In the genomic region with DNA sequence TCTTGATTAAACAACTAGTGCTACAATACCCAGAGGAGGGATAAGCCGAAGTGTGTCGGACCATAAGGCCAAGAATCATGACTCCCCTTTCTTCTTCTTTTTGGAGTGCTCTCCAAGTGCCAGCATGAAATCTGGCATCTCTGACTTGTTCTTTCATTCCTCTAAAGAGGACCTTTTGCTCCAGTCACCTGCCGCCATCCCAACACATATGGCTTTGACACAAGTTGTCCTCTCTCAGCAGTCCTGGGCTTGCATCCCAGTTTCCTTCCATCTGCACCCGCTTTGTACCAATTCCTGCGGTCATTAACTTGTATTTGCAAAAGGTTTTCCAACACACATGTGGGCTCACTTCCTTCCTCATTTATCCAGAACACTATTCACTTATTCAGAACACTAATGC, we compare ENCODE assay signal across 18 mouse cellular contexts.
A peak's percentile ranks its signal among the peaks of the same experiment; 100 is the strongest.
DNase-seq lines count a peak whose midpoint lies in the region; TF ChIP-seq lines count a peak whose summit lies in the region.
"Had no signal": no experiment of that assay in that cellular context is flagged by ENCODE, and none has a peak within 500 bp of the region (broad histone marks: within the 10 kb centered on the region; RNA-seq: fewer than 3 reads in every experiment).

No protein-coding gene starts in this region.

- TF ChIP-seq POLR2A in cerebellum, adult 2 months (IDR thresholded peaks at IDR 0.05; ENCODE audit: borderline replicate concordance, insufficient read depth, low read length) = no peak
- no peak for TF ChIP-seq POLR2A in brain, embryonic 14.5 days (IDR thresholded peaks at IDR 0.05; ENCODE audit: borderline replicate concordance, extremely low read depth, insufficient read depth, insufficient read length, poor library complexity, severe bottlenecking)

- TF ChIP-seq CTCF in cerebellum, adult 2 months (IDR thresholded peaks at IDR 0.05; ENCODE audit: borderline replicate concordance, insufficient read depth, low read depth, low read length) = no peak
- no peak for TF ChIP-seq CTCF in layer of hippocampus, adult 2 months (conservative IDR thresholded peaks at IDR 0.05)
- no peak for TF ChIP-seq CTCF in brain, embryonic 14.5 days (IDR thresholded peaks at IDR 0.05; ENCODE audit: borderline replicate concordance, extremely low read depth, insufficient read depth, insufficient read length)

- no peak overlapping the region for H3K4me3 ChIP-seq in cerebellum, adult 2 months (replicated peaks; ENCODE audit: insufficient read depth, low read depth, low read length)
- H3K4me3 ChIP-seq in layer of hippocampus, adult 2 months = no peak overlapping the region
- H3K4me3 ChIP-seq: embryonic facial prominence, embryonic 15.5 days; erythroblast, embryonic 14.5 days; forebrain, embryonic 10.5 days; heart, embryonic 13.5 days; hindbrain, embryonic 13.5 days had no signal

- H3K4me1 ChIP-seq in cerebellum, adult 2 months (ENCODE audit: control insufficient read depth, insufficient read depth, low read length) = no peaks in the 10 kb centered on the region; the same call in 1 of the 2 replicates
- H3K4me1 ChIP-seq: embryonic facial prominence, embryonic 15.5 days; forebrain, embryonic 10.5 days; heart, embryonic 13.5 days had no signal

- 8% methylated on average over 5 of the region's 5 CpGs for WGBS in cerebellum, adult 2 months

- H3K27me3 ChIP-seq in cerebellum, adult 2 months (ENCODE audit: control insufficient read depth, insufficient read depth, low read length) = no peaks in the 10 kb centered on the region
- H3K27me3 ChIP-seq: embryonic facial prominence, embryonic 15.5 days; heart, embryonic 13.5 days; hindbrain, embryonic 13.5 days had no signal

- DNase-seq in cerebellum, adult 2 months = peak; percentile 27 to 53
- DNase-seq in cerebellum, adult 8-10 months = no peak
- DNase-seq in layer of hippocampus, adult 2 months (ENCODE audit: low spot score in 2 of 2) = peak in 1 of 2 experiments; percentile 42
- DNase-seq in layer of hippocampus, adult 9-10 months (ENCODE audit: low spot score) = no peak
- DNase-seq in brain, embryonic 14.5 days (ENCODE audit: low read depth) = peak; percentile 14
- peak; percentile 40 to 64 for DNase-seq in cerebellum, postnatal 14 days
- no peak for DNase-seq in retina, postnatal 1 day
- no peak for DNase-seq in lung, postnatal 25 days (ENCODE audit: low spot score)
- DNase-seq: adrenal gland, postnatal 10 days; embryo, embryonic 11 days; gastrocnemius, postnatal 36 days; heart, adult 11 months; heart, postnatal 36 days had no signal

- H3K27ac ChIP-seq in cerebellum, adult 2 months (ENCODE audit: insufficient read depth, low read length) = no peak overlapping the region
- H3K27ac ChIP-seq in layer of hippocampus, adult 2 months = peak overlapping the region; percentile 77
- H3K27ac ChIP-seq: embryonic facial prominence, embryonic 15.5 days; forebrain, embryonic 10.5 days; heart, embryonic 13.5 days; hindbrain, embryonic 13.5 days had no signal

Comparison
In these comparisons a context has a peak if more than half of its experiments do, and no peak if none do; other contexts are left out.
1. DNase-seq: peak in cerebellum, adult 2 months (2 of 2), brain, embryonic 14.5 days (single experiment) and cerebellum, postnatal 14 days (2 of 2); none in cerebellum, adult 8-10 months (single experiment), layer of hippocampus, adult 9-10 months (single experiment), retina, postnatal 1 day (single experiment) and lung, postnatal 25 days (single experiment).